Mouse (Mus musculus) megakaryocyte-erythroid progenitor cell, adult 5-6 weeks (primary cell): ENCODE measurements around the gene Cma2. TPM values are rescaled to one million over a fixed set of nuclear protein-coding genes. Genes with fewer than 3 reads are reported as not detected.

ENCODE experiments used
- ATAC-seq: replicated peaks from 2 replicates; pipeline ENCODE4 v1.8.0; 2016; ENCODE audit warnings: mild to moderate bottlenecking, inconsistent platforms; ENCODE audit not compliant: severe bottlenecking, poor library complexity, low FRiP score, low TSS enrichment
- total RNA-seq, 2 experiments: library from RNA; stranded (forward) in 1 of 2; stranded (reverse) in 1 of 2; fragments of 200-1000, 215-1000 nt in 1 of 2; fragments of >200 nt in 1 of 2; fragmentation: Nextera tagmentation in 1 of 2; gene quantifications; 2 replicates each; pipeline ENCODE4 v1.2.3; 2014 to 2017

Gene Cma2
- total RNA-seq, 2 experiments from 2014 or later = not detected

DNA sequence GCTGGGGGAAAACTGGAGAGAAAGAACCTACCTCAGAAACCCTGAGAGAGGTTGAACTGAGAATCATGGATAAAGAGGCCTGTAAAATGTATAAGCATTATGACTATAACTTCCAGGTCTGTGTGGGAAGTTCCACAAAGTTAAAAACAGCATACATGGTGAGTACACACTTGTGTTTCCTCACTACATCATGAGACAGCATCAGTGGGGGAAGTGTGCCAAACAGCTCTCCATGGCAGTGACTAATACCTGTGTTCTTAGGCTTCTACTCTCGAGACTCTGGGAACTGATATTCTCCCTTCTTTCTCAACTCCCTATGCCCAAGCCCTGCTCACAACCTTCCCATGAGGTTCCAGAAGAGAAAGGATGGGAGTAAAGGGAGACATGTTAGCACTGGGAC is 68.7 kb downstream of the Cma2 start:
- ATAC-seq = no peak

DNA sequence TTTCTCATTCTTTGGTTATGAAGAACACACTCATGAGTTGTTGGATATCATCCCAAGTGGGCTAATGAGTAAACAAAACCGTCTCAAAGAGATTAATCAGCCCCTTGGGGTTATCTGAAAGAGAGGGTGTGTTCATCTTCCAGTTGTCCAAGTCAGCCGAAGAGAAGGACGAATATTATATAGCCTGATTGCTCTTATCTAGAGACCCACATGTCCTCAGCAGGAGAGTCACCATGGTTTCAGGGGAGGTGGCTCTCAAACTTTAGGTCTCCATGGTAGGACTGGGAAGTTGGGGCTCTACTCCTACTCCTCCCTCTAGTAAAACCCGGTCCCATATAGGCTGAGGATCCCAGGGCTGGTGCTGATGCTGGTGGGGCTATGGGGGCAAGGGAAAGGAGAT is 70.5 kb downstream of the Cma2 start:
- peak; percentile 98 for ATAC-seq

Other genes starting within 250 kb of the Cma2 start
- not detected in 2 replicates for gene Tgm1, start 237.1 kb upstream of the Cma2 start, total RNA-seq (2014; fragmentation: Nextera tagmentation)
- 0.15 TPM in 1 of 2 replicates, not detected in the other for gene Tgm1, start 237.1 kb upstream of the Cma2 start, total RNA-seq (2017)
- 14.4 and 20.2 TPM in 2 replicates for gene Rabggta, start 228.7 kb upstream of the Cma2 start, total RNA-seq (2014; fragmentation: Nextera tagmentation)
- 7.7 and 12.6 TPM in 2 replicates for gene Rabggta, start 228.7 kb upstream of the Cma2 start, total RNA-seq (2017)
- 21.5 and 31.0 TPM in 2 replicates for gene Dhrs1, start 205.3 kb upstream of the Cma2 start, total RNA-seq (2014; fragmentation: Nextera tagmentation)
- gene Dhrs1, start 205.3 kb upstream of the Cma2 start, total RNA-seq (2017) = 10.0 and 10.3 TPM in 2 replicates
- gene Nop9, start 205.3 kb upstream of the Cma2 start, total RNA-seq (2014; fragmentation: Nextera tagmentation) = 35.8 and 52.0 TPM in 2 replicates
- 24.8 and 27.5 TPM in 2 replicates for gene Nop9, start 205.3 kb upstream of the Cma2 start, total RNA-seq (2017)
- gene Cideb, start 192.5 kb upstream of the Cma2 start, total RNA-seq (2014; fragmentation: Nextera tagmentation) = not detected in 2 replicates
- not detected in 2 replicates for gene Cideb, start 192.5 kb upstream of the Cma2 start, total RNA-seq (2017)
- gene Ltb4r2, start 189.6 kb upstream of the Cma2 start, total RNA-seq (2014; fragmentation: Nextera tagmentation) = not detected in 2 replicates
- 0.38 and 1.7 TPM in 2 replicates for gene Ltb4r2, start 189.6 kb upstream of the Cma2 start, total RNA-seq (2017)
- gene Ltb4r1, start 185.0 kb upstream of the Cma2 start, total RNA-seq (2014; fragmentation: Nextera tagmentation) = 0.50 and 3.5 TPM in 2 replicates
- 0.76 and 3.1 TPM in 2 replicates for gene Ltb4r1, start 185.0 kb upstream of the Cma2 start, total RNA-seq (2017)
- gene Adcy4, start 166.9 kb upstream of the Cma2 start, total RNA-seq (2014; fragmentation: Nextera tagmentation) = not detected in 2 replicates
- gene Adcy4, start 166.9 kb upstream of the Cma2 start, total RNA-seq (2017) = not detected in 2 replicates
- gene Ripk3, start 162.1 kb upstream of the Cma2 start, total RNA-seq (2014; fragmentation: Nextera tagmentation) = 55.7 and 87.0 TPM in 2 replicates
- 8.9 and 23.1 TPM in 2 replicates for gene Ripk3, start 162.1 kb upstream of the Cma2 start, total RNA-seq (2017)
- not detected in 2 replicates for gene Nfatc4, start 127.8 kb upstream of the Cma2 start, total RNA-seq (2014; fragmentation: Nextera tagmentation)
- gene Nfatc4, start 127.8 kb upstream of the Cma2 start, total RNA-seq (2017) = not detected in 2 replicates
- 1.9 and 2.7 TPM in 2 replicates for gene Nynrin, start 97.0 kb upstream of the Cma2 start, total RNA-seq (2014; fragmentation: Nextera tagmentation)
- 1.2 and 2.0 TPM in 2 replicates for gene Nynrin, start 97.0 kb upstream of the Cma2 start, total RNA-seq (2017)
- gene Cbln3, start 66.6 kb upstream of the Cma2 start, total RNA-seq (2014; fragmentation: Nextera tagmentation) = not detected in 2 replicates
- gene Cbln3, start 66.6 kb upstream of the Cma2 start, total RNA-seq (2017) = not detected in 2 replicates
- 10.9 and 12.1 TPM in 2 replicates for gene Khnyn, start 66.0 kb upstream of the Cma2 start, total RNA-seq (2014; fragmentation: Nextera tagmentation)
- 8.7 and 16.3 TPM in 2 replicates for gene Khnyn, start 66.0 kb upstream of the Cma2 start, total RNA-seq (2017)
- 7.8 and 17.0 TPM in 2 replicates for gene Sdr39u1, start 50.7 kb upstream of the Cma2 start, total RNA-seq (2014; fragmentation: Nextera tagmentation)
- gene Sdr39u1, start 50.7 kb upstream of the Cma2 start, total RNA-seq (2017) = 3.9 and 6.7 TPM in 2 replicates
- 1.4 TPM in 1 of 2 replicates, not detected in the other for gene Cma1, start 6.3 kb upstream of the Cma2 start, total RNA-seq (2014; fragmentation: Nextera tagmentation)
- 1.1 TPM in 1 of 2 replicates, not detected in the other for gene Cma1, start 6.3 kb upstream of the Cma2 start, total RNA-seq (2017)
- not detected in 2 replicates for gene Mcpt1, start 67.0 kb downstream of the Cma2 start, total RNA-seq (2014; fragmentation: Nextera tagmentation)
- gene Mcpt1, start 67.0 kb downstream of the Cma2 start, total RNA-seq (2017) = not detected in 2 replicates
- not detected in 2 replicates for gene Mcpt9, start 79.5 kb downstream of the Cma2 start, total RNA-seq (2014; fragmentation: Nextera tagmentation)
- gene Mcpt9, start 79.5 kb downstream of the Cma2 start, total RNA-seq (2017) = not detected in 2 replicates
- gene Mcpt2, start 91.1 kb downstream of the Cma2 start, total RNA-seq (2014; fragmentation: Nextera tagmentation) = not detected in 2 replicates
- gene Mcpt2, start 91.1 kb downstream of the Cma2 start, total RNA-seq (2017) = not detected in 2 replicates
- gene Mcpt4, start 111.3 kb downstream of the Cma2 start, total RNA-seq (2014; fragmentation: Nextera tagmentation) = not detected in 2 replicates
- gene Mcpt4, start 111.3 kb downstream of the Cma2 start, total RNA-seq (2017) = not detected in 2 replicates
- not detected in 2 replicates for gene Mcpt8, start 134.3 kb downstream of the Cma2 start, total RNA-seq (2014; fragmentation: Nextera tagmentation)
- gene Mcpt8, start 134.3 kb downstream of the Cma2 start, total RNA-seq (2017) = 1.2 TPM in 1 of 2 replicates, not detected in the other
- 2.8 TPM in 1 of 2 replicates, not detected in the other for gene Ctsg, start 151.6 kb downstream of the Cma2 start, total RNA-seq (2014; fragmentation: Nextera tagmentation)
- 3.5 and 16.0 TPM in 2 replicates for gene Ctsg, start 151.6 kb downstream of the Cma2 start, total RNA-seq (2017)
- not detected in 2 replicates for gene Gzme, start 169.6 kb downstream of the Cma2 start, total RNA-seq (2014; fragmentation: Nextera tagmentation)
- gene Gzme, start 169.6 kb downstream of the Cma2 start, total RNA-seq (2017) = not detected in 2 replicates
- gene Gzmd, start 181.6 kb downstream of the Cma2 start, total RNA-seq (2014; fragmentation: Nextera tagmentation) = not detected in 2 replicates
- gene Gzmd, start 181.6 kb downstream of the Cma2 start, total RNA-seq (2017) = not detected in 2 replicates
- gene Gzmg, start 208.6 kb downstream of the Cma2 start, total RNA-seq (2014; fragmentation: Nextera tagmentation) = not detected in 2 replicates
- not detected in 2 replicates for gene Gzmg, start 208.6 kb downstream of the Cma2 start, total RNA-seq (2017)
- not detected in 2 replicates for gene Gzmn, start 223.6 kb downstream of the Cma2 start, total RNA-seq (2014; fragmentation: Nextera tagmentation)
- not detected in 2 replicates for gene Gzmn, start 223.6 kb downstream of the Cma2 start, total RNA-seq (2017)